Mouse (Mus musculus): ENCODE measurements around the gene Ubald1. TPM values are rescaled to one million over a fixed set of nuclear protein-coding genes. Genes with fewer than 3 reads are reported as not detected.

The Ubald1 gene
- total RNA-seq, 1 experiment = 26.7 TPM

GRCm38 (mm10) chr16:4922481-4922880 lies 42.4 kb upstream of the Ubald1 start:
- Histone ChIP-seq H3K9me3 (ENCODE audit: control insufficient read depth, insufficient read depth, low read depth, low read length) (no peaks in the 10 kb centered on the region), H3K27ac (ENCODE audit: insufficient read depth, low read depth, low read length, poor library complexity, severe bottlenecking) (no peak overlapping the region), H3K9ac (ENCODE audit: insufficient read depth, low read depth, low read length, poor library complexity, severe bottlenecking) (no peak overlapping the region), H3K36me3 (ENCODE audit: control insufficient read depth, insufficient read depth, low read length, poor library complexity, severe bottlenecking) (peaks cover 19% of the 10 kb centered on the region; the same call in 1 of the 2 replicates), H3K4me1 (ENCODE audit: control insufficient read depth in 2 of 2, insufficient read depth in 2 of 2, low read length in 2 of 2, poor library complexity in 1 of 2) (no peaks in the 10 kb centered on the region), H3K4me3 (ENCODE audit: insufficient read depth in 1 of 2, low read depth in 1 of 2, low read length in 2 of 2, poor library complexity in 1 of 2, severe bottlenecking in 1 of 2) (no peak overlapping the region)
- TF ChIP-seq CHD2 (IDR thresholded peaks at IDR 0.05; ENCODE audit: low read depth, low read length) (no peak), ZC3H11A (IDR thresholded peaks at IDR 0.05; ENCODE audit: borderline replicate concordance, low read depth, low read length) (no peak), ZNF384 (IDR thresholded peaks at IDR 0.05; ENCODE audit: low read depth, low read length) (no peak), HCFC1 (IDR thresholded peaks at IDR 0.05; ENCODE audit: borderline replicate concordance, insufficient read depth, low read length) (no peak), MAFK (IDR thresholded peaks at IDR 0.05; ENCODE audit: insufficient read depth, low read depth, low read length) (no peak)
- in situ Hi-C loops (cut with MboI; ENCODE audit: low sequenced_read_pairs in 2 of 2, unreplicated experiment in 2 of 2) = no loop called here
- DNase-seq (ENCODE audit: low read depth, low spot score) = no peak

GRCm38 (mm10) chr16:4920556-4920955 lies 40.4 kb upstream of the Ubald1 start:
- Histone ChIP-seq H3K4me1 (ENCODE audit: control insufficient read depth in 2 of 2, insufficient read depth in 2 of 2, low read length in 2 of 2, poor library complexity in 1 of 2) (peaks cover 0 to 6% of the 10 kb centered on the region in 2 experiments; a peak in 1 of 4 replicates), H3K27ac (ENCODE audit: insufficient read depth, low read depth, low read length, poor library complexity, severe bottlenecking) (no peak overlapping the region), H3K9ac (ENCODE audit: insufficient read depth, low read depth, low read length, poor library complexity, severe bottlenecking) (no peak overlapping the region), H3K36me3 (ENCODE audit: control insufficient read depth, insufficient read depth, low read length, poor library complexity, severe bottlenecking) (peaks cover 22% of the 10 kb centered on the region; the same call in 1 of the 2 replicates), H3K9me3 (ENCODE audit: control insufficient read depth, insufficient read depth, low read depth, low read length) (no peaks in the 10 kb centered on the region), H3K4me3 (ENCODE audit: insufficient read depth in 1 of 2, low read depth in 1 of 2, low read length in 2 of 2, poor library complexity in 1 of 2, severe bottlenecking in 1 of 2) (no peak overlapping the region)
- in situ Hi-C loops (cut with MboI; ENCODE audit: low sequenced_read_pairs in 2 of 2, unreplicated experiment in 2 of 2) = no loop called here
- no peak for DNase-seq (ENCODE audit: low read depth, low spot score)
- no peak for TF ChIP-seq ZC3H11A (IDR thresholded peaks at IDR 0.05; ENCODE audit: borderline replicate concordance, low read depth, low read length)
- TF ChIP-seq MAFK (IDR thresholded peaks at IDR 0.05; ENCODE audit: insufficient read depth, low read depth, low read length) = no peak
- no peak for TF ChIP-seq CHD2 (IDR thresholded peaks at IDR 0.05; ENCODE audit: low read depth, low read length)
- TF ChIP-seq HCFC1 (IDR thresholded peaks at IDR 0.05; ENCODE audit: borderline replicate concordance, insufficient read depth, low read length) = no peak
- no peak for TF ChIP-seq ZNF384 (IDR thresholded peaks at IDR 0.05; ENCODE audit: low read depth, low read length)

GRCm38 (mm10) chr16:4916608-4917007 lies 36.5 kb upstream of the Ubald1 start:
- Histone ChIP-seq H3K9ac (ENCODE audit: insufficient read depth, low read depth, low read length, poor library complexity, severe bottlenecking) (no peak overlapping the region), H3K9me3 (ENCODE audit: control insufficient read depth, insufficient read depth, low read depth, low read length) (no peaks in the 10 kb centered on the region), H3K4me1 (ENCODE audit: control insufficient read depth in 2 of 2, insufficient read depth in 2 of 2, low read length in 2 of 2, poor library complexity in 1 of 2) (peaks cover 0 to 12% of the 10 kb centered on the region in 2 experiments; a peak in 2 of 4 replicates), H3K4me3 (ENCODE audit: insufficient read depth in 1 of 2, low read depth in 1 of 2, low read length in 2 of 2, poor library complexity in 1 of 2, severe bottlenecking in 1 of 2) (no peak overlapping the region), H3K27ac (ENCODE audit: insufficient read depth, low read depth, low read length, poor library complexity, severe bottlenecking) (no peak overlapping the region), H3K36me3 (ENCODE audit: control insufficient read depth, insufficient read depth, low read length, poor library complexity, severe bottlenecking) (peaks cover 12% of the 10 kb centered on the region; the same call in 1 of the 2 replicates)
- in situ Hi-C loops (cut with MboI; ENCODE audit: low sequenced_read_pairs in 2 of 2, unreplicated experiment in 2 of 2) = no loop called here
- no peak for TF ChIP-seq ZC3H11A (IDR thresholded peaks at IDR 0.05; ENCODE audit: borderline replicate concordance, low read depth, low read length)
- no peak for TF ChIP-seq HCFC1 (IDR thresholded peaks at IDR 0.05; ENCODE audit: borderline replicate concordance, insufficient read depth, low read length)
- peak; percentile 91 for TF ChIP-seq MAFK (IDR thresholded peaks at IDR 0.05; ENCODE audit: insufficient read depth, low read depth, low read length)
- no peak for TF ChIP-seq CHD2 (IDR thresholded peaks at IDR 0.05; ENCODE audit: low read depth, low read length)
- no peak for TF ChIP-seq ZNF384 (IDR thresholded peaks at IDR 0.05; ENCODE audit: low read depth, low read length)
- no peak for DNase-seq (ENCODE audit: low read depth, low spot score)

- no peak for DNase-seq (ENCODE audit: low read depth, low spot score)
- Histone ChIP-seq H3K4me1 (ENCODE audit: control insufficient read depth in 2 of 2, insufficient read depth in 2 of 2, low read length in 2 of 2, poor library complexity in 1 of 2) (peaks cover 0 to 12% of the 10 kb centered on the region in 2 experiments; a peak in 2 of 4 replicates), H3K4me3 (ENCODE audit: insufficient read depth in 1 of 2, low read depth in 1 of 2, low read length in 2 of 2, poor library complexity in 1 of 2, severe bottlenecking in 1 of 2) (no peak overlapping the region), H3K9ac (ENCODE audit: insufficient read depth, low read depth, low read length, poor library complexity, severe bottlenecking) (no peak overlapping the region), H3K36me3 (ENCODE audit: control insufficient read depth, insufficient read depth, low read length, poor library complexity, severe bottlenecking) (peaks cover 13% of the 10 kb centered on the region; the same call in 1 of the 2 replicates), H3K9me3 (ENCODE audit: control insufficient read depth, insufficient read depth, low read depth, low read length) (no peaks in the 10 kb centered on the region), H3K27ac (ENCODE audit: insufficient read depth, low read depth, low read length, poor library complexity, severe bottlenecking) (no peak overlapping the region)
- in situ Hi-C loops (cut with MboI; ENCODE audit: low sequenced_read_pairs in 2 of 2, unreplicated experiment in 2 of 2) = no loop called here
- TF ChIP-seq ZNF384 (IDR thresholded peaks at IDR 0.05; ENCODE audit: low read depth, low read length) = no peak
- TF ChIP-seq HCFC1 (IDR thresholded peaks at IDR 0.05; ENCODE audit: borderline replicate concordance, insufficient read depth, low read length) = no peak
- no peak for TF ChIP-seq CHD2 (IDR thresholded peaks at IDR 0.05; ENCODE audit: low read depth, low read length)
- TF ChIP-seq MAFK (IDR thresholded peaks at IDR 0.05; ENCODE audit: insufficient read depth, low read depth, low read length) = no peak
- TF ChIP-seq ZC3H11A (IDR thresholded peaks at IDR 0.05; ENCODE audit: borderline replicate concordance, low read depth, low read length) = no peak
These were observed 35.8 kb upstream of the Ubald1 start for GRCm38 (mm10) chr16:4915931-4916330.
